Mouse (Mus musculus) liver, embryonic 14.5 days (tissue): ENCODE results near the gene Myof. TPM values are rescaled to one million over a fixed set of nuclear protein-coding genes. Genes with fewer than 3 reads are reported as not detected.

Experiments used
- ATAC-seq: fragments of 200-750 bp; cut with Nextera tagmentation; 2 replicates; pipeline ENCODE4 v1.8.0; 2017; ENCODE audit warnings: moderate number of reproducible peaks, mild to moderate bottlenecking, moderate library complexity; ENCODE audit not compliant: insufficient read depth
- DNase-seq, 3 experiments: peaks; one replicate each; pipeline ENCODE4 v3.0.0-alpha.2; 2012 to 2013; ENCODE audit warnings: low read depth in 3 of 3, low spot score in 3 of 3
- H3K27ac ChIP-seq: fragments of 300-500 bp; sonication (generic); 2 replicates; pipeline ENCODE4 v1.5.1; 2014; ENCODE audit warnings: moderate library complexity, mild to moderate bottlenecking, control low read depth, inconsistent platforms
- H3K27me3 ChIP-seq: fragments of 300-500 bp; sonication (generic); 2 replicates; pipeline ENCODE4 v1.6.1; 2014; ENCODE audit warnings: mild to moderate bottlenecking, low read length, moderate library complexity; ENCODE audit not compliant: control insufficient read depth, insufficient read depth
- H3K36me3 ChIP-seq: fragments of 300-500 bp; sonication (generic); replicated peaks from 2 replicates; pipeline ENCODE4 v1.6.1; 2014; ENCODE audit warnings: low read depth; ENCODE audit not compliant: control insufficient read depth, insufficient read depth
- H3K4me1 ChIP-seq, 2 experiments: fragments of 200-500 bp in 1 of 2; fragments of 300-500 bp in 1 of 2; sonication (generic) in 1 of 2; replicated peaks; 2 replicates each; pipeline ENCODE4 v1.6.1; 2012 to 2014; ENCODE audit warnings: antibody characterized with exemption in 1 of 2, inconsistent platforms in 1 of 2, low read length in 1 of 2; ENCODE audit not compliant: control insufficient read depth in 2 of 2, insufficient read depth in 2 of 2
- H3K4me2 ChIP-seq: fragments of 300-500 bp; sonication (generic); 2 replicates; pipeline ENCODE4 v1.6.1; 2014; ENCODE audit warnings: low read depth, mild to moderate bottlenecking, control low read depth, moderate library complexity
- H3K4me3 ChIP-seq, 2 experiments: fragments of 200-500 bp in 1 of 2; fragments of 300-500 bp in 1 of 2; sonication (generic) in 1 of 2; 2 replicates each; pipeline ENCODE4 v1.5.1; 2012 to 2014; ENCODE audit warnings: low read depth in 2 of 2, low read length in 2 of 2, mild to moderate bottlenecking in 2 of 2, control low read depth in 1 of 2, inconsistent platforms in 1 of 2, moderate library complexity in 1 of 2; ENCODE audit not compliant: insufficient read depth in 1 of 2
- H3K9ac ChIP-seq: fragments of 300-500 bp; sonication (generic); replicated peaks from 2 replicates; pipeline ENCODE4 v1.6.1; 2014; ENCODE audit warnings: mild to moderate bottlenecking, control low read depth, moderate library complexity
- H3K9me3 ChIP-seq: fragments of 300-500 bp; sonication (generic); 2 replicates; pipeline ENCODE4 v1.6.1; 2016; ENCODE audit warnings: low read length, mixed read lengths; ENCODE audit not compliant: control insufficient read depth
- CTCF ChIP-seq: IDR thresholded peaks from 2 replicates; pipeline ENCODE4 v1.5.1; 2016; ENCODE audit warnings: antibody characterized with exemption, low read depth, control low read depth
- EP300 ChIP-seq: IDR thresholded peaks from 2 replicates; pipeline ENCODE4 v1.6.1; 2016; ENCODE audit warnings: antibody characterized with exemption, low read depth
- WGBS: fragments of 180-500 bp; shearing (Covaris S2); extraction: QIAGEN DNeasy Blood & Tissue Kit; methylation state at CpG from one replicate; pipeline ENCODE4 v1.1.7; 2014; ENCODE audit not compliant: insufficient replicate concordance; 5-methylcytosine and 5-hydroxymethylcytosine counted together
- polyA plus RNA-seq, 2 experiments: library from polyadenylated mRNA; depleted of rRNA in 1 of 2; stranded (reverse) in 1 of 2; unstranded in 1 of 2; fragments of >200 nt; fragmentation: Nextera tagmentation in 1 of 2; extraction: Ambion mirVana in 1 of 2; gene quantifications; 2 replicates each; pipeline versions ENCODE4 v1.2.1 to v1.2.3; 2012 to 2014

Myof gene
- polyA plus RNA-seq, 2 experiments: 1.3 to 2.0 TPM

- TF ChIP-seq EP300: no peak
- TF ChIP-seq CTCF: no peak
- H3K27me3 ChIP-seq: peaks cover 8% of the 10 kb centered on the region
- 7% methylated on average over 6 of the region's 6 CpGs for WGBS
- no peak overlapping the region for H3K27ac ChIP-seq
- H3K4me3 ChIP-seq: peak overlapping the region; percentile 17 to 61; a peak in 3 of 4 replicates
- no peaks in the 10 kb centered on the region for H3K9me3 ChIP-seq
- H3K9ac ChIP-seq: no peak overlapping the region; the same call in 1 of the 2 replicates
- ATAC-seq: no peak
- DNase-seq: no peak
- H3K4me2 ChIP-seq: peak overlapping the region; percentile 62
- no peaks in the 10 kb centered on the region for H3K36me3 ChIP-seq
- H3K4me1 ChIP-seq: peaks cover 0 to 4% of the 10 kb centered on the region in 2 experiments; a peak in 1 of 4 replicates
Observed at GRCm38 (mm10) chr19:38055798-38056197, 12.4 kb upstream of the Myof start.

DNA sequence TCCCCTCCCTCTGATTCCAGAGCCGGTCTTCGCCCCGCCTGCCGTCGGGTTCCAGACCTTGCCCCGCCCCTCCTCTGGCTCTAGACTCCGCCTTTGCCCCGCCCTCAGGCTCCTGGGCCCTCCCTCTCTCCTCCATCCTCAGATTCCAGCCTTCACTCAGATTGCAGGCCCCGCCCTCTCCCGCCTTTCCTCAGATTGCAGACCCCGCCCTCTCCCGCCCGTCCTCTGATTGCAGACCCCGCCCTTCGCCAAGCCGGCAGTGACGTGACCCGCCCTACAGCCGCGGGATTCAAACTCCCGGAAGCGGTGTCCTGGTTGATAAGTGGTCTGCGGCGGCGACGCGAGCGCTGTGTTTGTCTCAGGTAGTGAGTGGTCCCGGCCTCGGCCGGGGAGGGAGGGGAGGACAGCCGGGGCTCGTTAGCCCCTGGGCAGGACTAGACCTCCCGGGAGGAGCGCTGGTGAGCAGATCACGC is 11.4 kb upstream of the Myof start, which contains the start of gene Cep55:
Cep55 (plus strand) TSS at position 292 of the 473 bp plus-strand sequence.
- Histone ChIP-seq H3K4me2 (peak within 1 kb of the TSS; percentile 62), H3K9me3 (no peaks in the 10 kb centered on the region), H3K36me3 (no peaks in the 10 kb centered on the region), H3K27ac (no peak within 1 kb of the TSS), H3K9ac (peak within 1 kb of the TSS; percentile 43), H3K4me3 (peak within 1 kb of the TSS; percentile 61 to 71), H3K4me1 (peaks cover 0 to 4% of the 10 kb centered on the region in 2 experiments; a peak in 1 of 4 replicates), H3K27me3 (peaks cover 8% of the 10 kb centered on the region)
- peak; percentile 68 to 74 (median 73) for DNase-seq
- under 1% methylated on average over 36 of the region's 36 CpGs for WGBS
- ATAC-seq: peak; percentile 84
- TF ChIP-seq CTCF (no peak), EP300 (no peak)

GRCm38 (mm10) chr19:38054149-38054719 is 10.9 kb upstream of the Myof start:
- Histone ChIP-seq H3K4me3 (peak overlapping the region; percentile 61 to 62), H3K27me3 (peaks cover 8% of the 10 kb centered on the region), H3K9ac (no peak overlapping the region), H3K4me2 (peak overlapping the region; percentile 62), H3K4me1 (peaks cover 0 to 4% of the 10 kb centered on the region in 2 experiments; a peak in 1 of 4 replicates), H3K27ac (no peak overlapping the region), H3K9me3 (no peaks in the 10 kb centered on the region), H3K36me3 (no peaks in the 10 kb centered on the region)
- under 1% methylated on average over 23 of the region's 23 CpGs for WGBS
- ATAC-seq (peak; percentile 76), DNase-seq (peak in 2 of 3 experiments; percentile 33 to 43)
- no peak for TF ChIP-seq EP300
- TF ChIP-seq CTCF: no peak

GRCm38 (mm10) chr19:38053227-38054041 is 10.1 kb upstream of the Myof start:
- H3K27ac ChIP-seq: no peak overlapping the region
- WGBS: 14% methylated on average over 8 of the region's 8 CpGs
- TF ChIP-seq CTCF: peak; percentile 37; the same call in 1 of the 2 replicates
- no peak for TF ChIP-seq EP300
- peak overlapping the region in 1 of 2 experiments; percentile 61; a peak in 2 of 4 replicates for H3K4me3 ChIP-seq
- peaks cover 0 to 4% of the 10 kb centered on the region in 2 experiments; a peak in 1 of 4 replicates for H3K4me1 ChIP-seq
- no peaks in the 10 kb centered on the region for H3K9me3 ChIP-seq
- no peak overlapping the region for H3K9ac ChIP-seq
- H3K36me3 ChIP-seq: no peaks in the 10 kb centered on the region
- DNase-seq (no peak), ATAC-seq (no peak)
- H3K4me2 ChIP-seq: peak overlapping the region; percentile 62
- peaks cover 8% of the 10 kb centered on the region for H3K27me3 ChIP-seq

DNA sequence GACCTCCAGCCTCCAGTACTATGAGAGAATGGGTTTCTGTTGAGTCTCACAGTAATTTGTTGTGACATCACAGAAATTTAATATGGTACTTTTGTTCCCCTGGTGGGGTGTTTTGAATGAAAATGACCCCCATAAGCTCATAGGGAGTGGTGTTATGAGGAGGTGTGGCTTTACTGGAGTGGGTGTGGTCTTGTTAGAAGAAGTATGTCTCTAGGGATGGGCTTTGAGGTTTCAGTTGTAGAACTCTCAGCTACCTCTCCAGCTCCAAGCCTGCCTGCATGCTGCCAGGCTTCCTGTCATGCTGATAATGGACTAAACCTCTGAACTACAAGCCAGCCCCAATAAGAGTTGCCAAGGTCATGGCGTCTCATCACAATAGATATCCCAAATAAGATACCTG is 6.3 kb upstream of the Myof start:
- DNase-seq (no peak), ATAC-seq (no peak)
- no peak overlapping the region for H3K9ac ChIP-seq
- H3K4me3 ChIP-seq: no peak overlapping the region
- no peak for TF ChIP-seq CTCF
- no peak for TF ChIP-seq EP300
- 42% methylated on average over 1 of the region's 1 CpGs for WGBS
- no peak overlapping the region for H3K27ac ChIP-seq
- no peaks in the 10 kb centered on the region for H3K36me3 ChIP-seq
- peaks cover 8% of the 10 kb centered on the region for H3K27me3 ChIP-seq
- no peak overlapping the region for H3K4me2 ChIP-seq
- H3K9me3 ChIP-seq: no peaks in the 10 kb centered on the region
- 0 out of 4 replicates have a peak, but pooled peaks cover 0 to 2% of the 10 kb centered on the region in 2 experiments for H3K4me1 ChIP-seq
